Mouse (Mus musculus) heart, postnatal 0 days (tissue): Measurements from ENCODE around the gene Hnrnpul2. TPM values are rescaled to one million over a fixed set of nuclear protein-coding genes. Genes with fewer than 3 reads are reported as not detected.

ENCODE experiments used
- ATAC-seq: fragments of 200-750 bp; cut with Nextera tagmentation; 2 replicates; pipeline ENCODE4 v1.8.0; 2017; ENCODE audit warnings: low read depth, moderate number of reproducible peaks, moderate library complexity; ENCODE audit not compliant: insufficient read depth
- DNase-seq: peaks from one replicate; pipeline ENCODE4 v3.0.0-alpha.2; 2016; ENCODE audit warnings: low spot score
- H3K27ac ChIP-seq: fragments of 300-500 bp; sonication (generic); 2 replicates; pipeline ENCODE4 v1.5.1; 2014; ENCODE audit warnings: low read depth, mild to moderate bottlenecking
- H3K27me3 ChIP-seq: fragments of 300-500 bp; sonication (generic); 2 replicates; pipeline ENCODE4 v1.6.1; 2014; ENCODE audit warnings: low read length, mixed read lengths; ENCODE audit not compliant: control insufficient read depth, insufficient read depth
- H3K36me3 ChIP-seq: fragments of 300-500 bp; sonication (generic); replicated peaks from 2 replicates; pipeline ENCODE4 v1.6.1; 2014; ENCODE audit warnings: low read length, mixed read lengths; ENCODE audit not compliant: control insufficient read depth, insufficient read depth
- H3K4me1 ChIP-seq: fragments of 300-500 bp; sonication (generic); 2 replicates; pipeline ENCODE4 v1.6.1; 2014; ENCODE audit warnings: antibody characterized with exemption; ENCODE audit not compliant: control insufficient read depth, insufficient read depth
- H3K4me2 ChIP-seq: fragments of 300-500 bp; sonication (generic); 2 replicates; pipeline ENCODE4 v1.6.1; 2014; ENCODE audit warnings: low read depth, mild to moderate bottlenecking, low read length, moderate library complexity
- H3K4me3 ChIP-seq: fragments of 300-500 bp; sonication (generic); 2 replicates; pipeline ENCODE4 v1.5.1; 2014; ENCODE audit warnings: low read depth, low read length
- H3K9ac ChIP-seq: fragments of 300-500 bp; sonication (generic); replicated peaks from 2 replicates; pipeline ENCODE4 v1.6.1; 2014; ENCODE audit warnings: low read depth, low read length, mixed read lengths
- H3K9me3 ChIP-seq: fragments of 300-500 bp; sonication (generic); replicated peaks from 2 replicates; pipeline ENCODE4 v1.6.1; 2016; ENCODE audit warnings: low read length; ENCODE audit not compliant: control insufficient read depth
- CTCF ChIP-seq: IDR thresholded peaks from 2 replicates; pipeline ENCODE4 v1.5.1; 2016; ENCODE audit warnings: antibody characterized with exemption, control low read depth, low read depth
- EP300 ChIP-seq: IDR thresholded peaks from 2 replicates; pipeline ENCODE4 v1.6.1; 2016; ENCODE audit warnings: antibody characterized with exemption, low read depth
- WGBS: fragments of 180-500 bp; shearing (Covaris S2); extraction: QIAGEN DNeasy Blood & Tissue Kit; methylation state at CpG from one replicate; pipeline ENCODE4 v1.1.7; 2014; 5-methylcytosine and 5-hydroxymethylcytosine counted together
- polyA plus RNA-seq: library from polyadenylated mRNA; unstranded; fragments of >200 nt; fragmentation: Nextera tagmentation; extraction: Ambion mirVana; gene quantifications from 2 replicates; pipeline ENCODE4 v1.2.1, GENCODE M21; 2015
- total RNA-seq: library from RNA; depleted of rRNA; stranded (reverse); fragments of >200 nt; gene quantifications from 2 replicates; pipeline ENCODE4 v1.2.3, GENCODE M21; 2014; ENCODE audit warnings: low replicate concordance

Hnrnpul2 gene
- total and polyA plus RNA-seq, 2 experiments from 2014 or later, result 2.5 to 7.1 TPM

- ATAC-seq (peak; percentile 42), DNase-seq (peak; percentile 48)
- H3K9me3 ChIP-seq, result no peaks in the 10 kb centered on the region
- 26% methylated on average over 29 of the region's 29 CpGs for WGBS
- H3K27me3 ChIP-seq, result no peaks in the 10 kb centered on the region
- TF ChIP-seq CTCF, result no peak
- TF ChIP-seq EP300, result no peak
- no peak overlapping the region for H3K27ac ChIP-seq
- peaks cover 22% of the 10 kb centered on the region for H3K4me1 ChIP-seq
- peak overlapping the region; percentile 49; the same call in 1 of the 2 replicates for H3K9ac ChIP-seq
- peak overlapping the region; percentile 47 for H3K4me3 ChIP-seq
- H3K36me3 ChIP-seq, result peaks cover 10% of the 10 kb centered on the region
- peak overlapping the region; percentile 73 for H3K4me2 ChIP-seq
These were observed 20.3 kb downstream of the Hnrnpul2 start for GRCm38 (mm10) chr19:8839908-8840791.

- ATAC-seq, result no peak
- Histone ChIP-seq H3K9me3 (no peaks in the 10 kb centered on the region), H3K36me3 (peaks cover 9% of the 10 kb centered on the region), H3K4me1 (peaks cover 22% of the 10 kb centered on the region), H3K4me2 (peak overlapping the region; percentile 73), H3K9ac (peak overlapping the region; percentile 49; the same call in 1 of the 2 replicates), H3K4me3 (peak overlapping the region; percentile 47), H3K27me3 (no peaks in the 10 kb centered on the region), H3K27ac (no peak overlapping the region)
- no peak for DNase-seq
- TF ChIP-seq EP300 (no peak), CTCF (no peak)
- WGBS, result 93% methylated on average over 7 of the region's 7 CpGs
These were observed 21.2 kb downstream of the Hnrnpul2 start for GRCm38 (mm10) chr19:8841012-8841411.

GRCm38 (mm10) chr19:8842961-8843360, 23.2 kb downstream of the Hnrnpul2 start:
- H3K4me2 ChIP-seq, result no peak overlapping the region
- H3K4me3 ChIP-seq, result no peak overlapping the region
- no peak for TF ChIP-seq EP300
- no peaks in the 10 kb centered on the region for H3K9me3 ChIP-seq
- peaks cover 18% of the 10 kb centered on the region for H3K4me1 ChIP-seq
- H3K27ac ChIP-seq, result no peak overlapping the region
- H3K9ac ChIP-seq, result no peak overlapping the region
- DNase-seq (no peak), ATAC-seq (no peak)
- H3K27me3 ChIP-seq, result no peaks in the 10 kb centered on the region
- WGBS, result 81% methylated on average over 6 of the region's 6 CpGs
- H3K36me3 ChIP-seq, result peaks cover 29% of the 10 kb centered on the region

GRCm38 (mm10) chr19:8844371-8845129, 24.7 kb downstream of the Hnrnpul2 start:
- Histone ChIP-seq H3K27me3 (no peaks in the 10 kb centered on the region), H3K27ac (no peak overlapping the region), H3K4me3 (no peak overlapping the region), H3K9me3 (no peaks in the 10 kb centered on the region), H3K4me1 (peaks cover 5% of the 10 kb centered on the region; the same call in 1 of the 2 replicates), H3K36me3 (peaks cover 36% of the 10 kb centered on the region), H3K4me2 (no peak overlapping the region), H3K9ac (no peak overlapping the region)
- DNase-seq (peak; percentile 58), ATAC-seq (peak; percentile 4; the same call in 1 of the 2 replicates)
- WGBS, result 68% methylated on average over 5 of the region's 5 CpGs
- TF ChIP-seq EP300 (no peak), CTCF (peak; percentile 73)

- Histone ChIP-seq H3K27ac (no peak overlapping the region), H3K9ac (no peak overlapping the region), H3K4me2 (no peak overlapping the region), H3K4me3 (no peak overlapping the region), H3K4me1 (no peaks in the 10 kb centered on the region), H3K36me3 (peaks cover 31% of the 10 kb centered on the region), H3K27me3 (no peaks in the 10 kb centered on the region), H3K9me3 (no peaks in the 10 kb centered on the region)
- TF ChIP-seq CTCF (no peak), EP300 (no peak)
- DNase-seq, result no peak
- 79% methylated on average over 5 of the region's 5 CpGs for WGBS
- ATAC-seq, result no peak
These were observed 28.5 kb downstream of the Hnrnpul2 start for GRCm38 (mm10) chr19:8848356-8848755.
